Mouse (Mus musculus) midbrain, embryonic 12.5 days (tissue): ENCODE results near the gene Pdss2. TPM values are rescaled to one million over a fixed set of nuclear protein-coding genes. Genes with fewer than 3 reads are reported as not detected.

Experiments used
- ATAC-seq: fragments of 200-750 bp; cut with Nextera tagmentation; 2 replicates; pipeline ENCODE4 v1.8.0; 2017; ENCODE audit warnings: low read depth, moderate TSS enrichment, moderate library complexity; ENCODE audit not compliant: low FRiP score
- H3K27ac ChIP-seq: fragments of 300-500 bp; sonication (generic); replicated peaks from 2 replicates; pipeline ENCODE4 v1.5.1; 2016; ENCODE audit warnings: mild to moderate bottlenecking
- H3K27me3 ChIP-seq: fragments of 300-500 bp; sonication (generic); 2 replicates; pipeline ENCODE4 v1.6.1; 2016; ENCODE audit warnings: mild to moderate bottlenecking
- H3K36me3 ChIP-seq: fragments of 300-500 bp; sonication (generic); 2 replicates; pipeline ENCODE4 v1.6.1; 2016
- H3K4me1 ChIP-seq: fragments of 300-500 bp; sonication (generic); 2 replicates; pipeline ENCODE4 v1.6.1; 2016
- H3K4me2 ChIP-seq: fragments of 300-500 bp; sonication (generic); replicated peaks from 2 replicates; pipeline ENCODE4 v1.6.1; 2016; ENCODE audit warnings: mild to moderate bottlenecking, moderate library complexity
- H3K4me3 ChIP-seq: fragments of 300-500 bp; sonication (generic); 2 replicates; pipeline ENCODE4 v1.5.1; 2016; ENCODE audit warnings: mild to moderate bottlenecking
- H3K9ac ChIP-seq: fragments of 300-500 bp; sonication (generic); replicated peaks from 2 replicates; pipeline ENCODE4 v1.6.1; 2016; ENCODE audit warnings: mild to moderate bottlenecking, moderate library complexity
- H3K9me3 ChIP-seq: fragments of 300-500 bp; sonication (generic); 2 replicates; pipeline ENCODE4 v1.6.1; 2016; ENCODE audit warnings: mild to moderate bottlenecking
- WGBS: fragments of 180-500 bp; shearing (Covaris S2); methylation state at CpG from one replicate; pipeline ENCODE4 v1.1.7; 2016; 5-methylcytosine and 5-hydroxymethylcytosine counted together
- polyA plus RNA-seq: library from polyadenylated mRNA; unstranded; fragments of >200 nt; fragmentation: Nextera tagmentation; extraction: Ambion mirVana; gene quantifications from 2 replicates; pipeline ENCODE4 v1.2.1, GENCODE M21; 2016

Pdss2 gene
- polyA plus RNA-seq, 1 experiment from 2014 or later = 17.3 TPM

GRCm38 (mm10) chr10:43482021-43482420, 260.7 kb downstream of the Pdss2 start:
- Histone ChIP-seq H3K9me3 (no peaks in the 10 kb centered on the region), H3K4me2 (no peak overlapping the region), H3K9ac (no peak overlapping the region), H3K27me3 (no peaks in the 10 kb centered on the region), H3K27ac (no peak overlapping the region), H3K4me3 (no peak overlapping the region), H3K4me1 (peaks cover 44% of the 10 kb centered on the region), H3K36me3 (no peaks in the 10 kb centered on the region)
- 83% methylated on average over 5 of the region's 5 CpGs for WGBS
- no peak for ATAC-seq

GRCm38 (mm10) chr10:43483426-43483995, 262.2 kb downstream of the Pdss2 start:
- Histone ChIP-seq H3K9me3 (no peaks in the 10 kb centered on the region), H3K4me1 (peaks cover 35% of the 10 kb centered on the region), H3K36me3 (no peaks in the 10 kb centered on the region), H3K9ac (0 out of 2 replicates have a peak overlapping the region, but pooled peaks have one; percentile 11), H3K27ac (no peak overlapping the region), H3K4me3 (no peak overlapping the region), H3K27me3 (no peaks in the 10 kb centered on the region), H3K4me2 (no peak overlapping the region)
- ATAC-seq = no peak
- 50% methylated on average over 9 of the region's 9 CpGs for WGBS

DNA sequence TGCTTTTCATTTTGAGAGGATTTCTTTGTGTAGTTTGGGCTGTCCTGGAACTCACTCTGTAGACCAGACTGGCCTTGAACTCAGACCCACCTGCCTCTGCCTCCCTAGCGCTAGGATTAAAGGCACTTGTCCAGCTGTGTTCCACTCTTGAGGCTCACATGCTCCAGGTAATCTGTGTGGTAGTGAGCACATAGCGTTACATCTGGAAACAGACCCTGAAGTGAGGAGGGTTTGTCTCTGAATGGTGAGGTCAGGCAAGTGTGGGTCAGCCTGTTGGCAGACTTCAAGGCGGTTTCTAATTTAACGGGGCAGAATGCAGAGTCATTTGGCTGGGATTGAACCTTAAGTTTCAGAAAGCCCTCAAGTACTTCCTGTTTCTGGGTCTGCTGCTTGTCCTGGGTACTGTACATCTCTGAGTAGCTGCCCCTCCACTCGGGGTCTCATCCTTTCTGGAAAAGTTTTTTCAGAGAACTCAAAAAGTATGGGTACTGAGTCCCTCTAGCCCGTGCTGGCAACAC, 264.5 kb downstream of the Pdss2 start:
- no peak overlapping the region for H3K4me2 ChIP-seq
- H3K4me3 ChIP-seq = no peak overlapping the region
- peaks cover 34% of the 10 kb centered on the region for H3K4me1 ChIP-seq
- no peaks in the 10 kb centered on the region for H3K27me3 ChIP-seq
- H3K9ac ChIP-seq = no peak overlapping the region
- H3K27ac ChIP-seq = no peak overlapping the region
- no peak for ATAC-seq
- no peaks in the 10 kb centered on the region for H3K36me3 ChIP-seq
- no peaks in the 10 kb centered on the region for H3K9me3 ChIP-seq
- WGBS = 94% methylated on average over 6 of the region's 6 CpGs

DNA sequence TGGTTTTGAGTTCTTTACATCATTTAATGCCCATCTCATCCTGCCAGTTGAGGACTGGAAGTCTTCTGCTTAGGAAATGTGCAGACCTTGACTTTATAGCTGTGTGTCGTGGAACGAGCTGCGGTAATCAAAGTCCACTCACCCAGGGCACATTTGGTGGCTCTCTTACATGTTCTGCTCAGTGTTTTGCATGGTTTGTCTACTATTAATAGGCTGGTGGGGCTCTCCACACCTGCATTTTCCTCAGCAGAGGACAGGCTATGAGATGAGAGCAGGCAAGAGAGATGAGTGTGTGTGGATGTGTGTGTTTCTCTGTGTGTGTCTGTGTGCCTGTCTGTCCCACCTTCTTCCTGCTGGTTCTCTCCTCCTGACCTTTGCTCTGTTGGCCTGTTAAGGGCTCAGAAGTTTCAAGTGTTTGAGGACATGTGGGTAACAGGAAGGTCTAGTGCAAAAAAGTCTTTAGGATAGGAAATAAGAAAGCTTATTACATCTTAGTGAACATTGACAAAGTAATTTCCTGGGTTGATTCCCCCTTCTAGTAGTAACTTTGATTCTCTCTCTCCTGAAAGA, 266.2 kb downstream of the Pdss2 start:
- Histone ChIP-seq H3K27me3 (no peaks in the 10 kb centered on the region), H3K4me3 (no peak overlapping the region), H3K9me3 (no peaks in the 10 kb centered on the region), H3K4me2 (no peak overlapping the region), H3K36me3 (no peaks in the 10 kb centered on the region), H3K9ac (no peak overlapping the region), H3K4me1 (peaks cover 17% of the 10 kb centered on the region), H3K27ac (no peak overlapping the region)
- no peak for ATAC-seq
- 90% methylated on average over 3 of the region's 3 CpGs for WGBS

DNA sequence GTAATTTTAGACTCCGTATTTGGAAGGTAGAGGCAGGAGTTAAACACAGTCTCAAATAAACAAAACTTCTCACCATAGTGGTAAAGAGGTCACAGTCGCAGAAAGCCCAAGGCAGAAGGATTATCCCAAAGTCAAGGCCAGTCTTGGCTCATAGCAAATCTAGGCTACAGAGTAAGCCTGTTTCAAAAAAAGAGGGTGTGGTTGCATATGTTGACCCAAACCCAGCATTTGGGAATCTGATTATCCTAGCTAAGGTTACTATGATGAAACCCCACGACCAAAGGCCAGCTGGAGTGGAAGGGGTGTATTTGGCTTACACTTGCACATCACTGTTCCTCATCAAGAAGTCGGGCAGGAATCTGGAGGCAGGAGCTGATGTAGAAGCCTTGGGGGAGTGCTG, 267.0 kb downstream of the Pdss2 start:
- no peaks in the 10 kb centered on the region for H3K9me3 ChIP-seq
- peaks cover 12% of the 10 kb centered on the region; the same call in 1 of the 2 replicates for H3K4me1 ChIP-seq
- WGBS = 79% methylated on average over 4 of the region's 4 CpGs
- no peak overlapping the region for H3K27ac ChIP-seq
- H3K36me3 ChIP-seq = no peaks in the 10 kb centered on the region
- H3K4me2 ChIP-seq = no peak overlapping the region
- ATAC-seq = no peak
- H3K27me3 ChIP-seq = no peaks in the 10 kb centered on the region
- H3K4me3 ChIP-seq = no peak overlapping the region
- H3K9ac ChIP-seq = no peak overlapping the region

- Histone ChIP-seq H3K27me3 (no peaks in the 10 kb centered on the region), H3K9ac (no peak overlapping the region), H3K9me3 (no peaks in the 10 kb centered on the region), H3K27ac (no peak overlapping the region), H3K4me2 (no peak overlapping the region), H3K4me3 (no peak overlapping the region), H3K4me1 (0 out of 2 replicates have a peak, but pooled peaks cover 7% of the 10 kb centered on the region), H3K36me3 (peaks cover 2% of the 10 kb centered on the region; the same call in 1 of the 2 replicates)
- 93% methylated on average over 7 of the region's 7 CpGs for WGBS
- ATAC-seq = no peak
These were observed 267.9 kb downstream of the Pdss2 start for GRCm38 (mm10) chr10:43489139-43489538.

DNA sequence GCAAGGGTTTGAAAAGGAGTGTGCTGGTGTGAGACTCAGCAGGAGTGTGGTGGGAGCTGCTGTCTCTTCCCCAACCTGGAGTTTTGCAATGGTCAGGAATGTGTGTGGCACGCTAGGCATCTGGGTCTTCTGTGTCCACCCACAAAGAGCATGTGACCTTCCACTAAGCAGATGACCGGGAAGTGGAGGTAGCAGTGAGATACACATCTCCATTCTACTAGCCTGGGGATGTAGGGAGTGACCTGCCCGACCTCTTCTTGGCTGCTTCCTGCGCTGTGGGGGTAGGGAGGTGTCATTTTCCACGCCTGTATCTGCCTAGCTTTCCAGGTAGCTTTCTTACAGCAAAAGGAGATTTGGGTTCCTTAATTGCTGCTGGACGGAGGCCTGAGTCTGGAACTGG, 268.3 kb downstream of the Pdss2 start:
- Histone ChIP-seq H3K36me3 (peaks cover 6% of the 10 kb centered on the region), H3K9me3 (no peaks in the 10 kb centered on the region), H3K27me3 (no peaks in the 10 kb centered on the region), H3K4me3 (no peak overlapping the region), H3K4me1 (0 out of 2 replicates have a peak, but pooled peaks cover 7% of the 10 kb centered on the region), H3K9ac (no peak overlapping the region), H3K27ac (no peak overlapping the region), H3K4me2 (no peak overlapping the region)
- 74% methylated on average over 6 of the region's 6 CpGs for WGBS
- ATAC-seq = no peak

DNA sequence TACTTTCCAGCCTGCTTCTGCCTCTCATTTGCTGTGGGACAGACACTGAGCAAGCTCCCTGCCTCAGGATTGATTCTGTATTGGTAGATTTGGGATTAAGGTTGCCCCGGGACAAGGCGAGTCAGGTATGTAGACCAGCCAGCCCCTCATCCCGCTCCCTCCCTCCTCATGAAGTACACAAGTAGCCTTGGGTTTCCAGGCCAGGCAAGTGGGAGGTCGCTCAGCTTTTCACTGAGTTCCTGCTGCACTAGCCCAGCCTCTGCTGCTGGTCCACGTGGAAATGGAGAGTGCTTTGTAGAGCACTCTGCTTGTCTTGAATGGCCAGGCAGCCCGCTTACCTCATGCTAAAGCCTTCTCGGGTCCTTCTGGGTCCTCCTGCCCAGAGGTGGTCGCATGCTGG, 268.7 kb downstream of the Pdss2 start:
- no peak overlapping the region for H3K9ac ChIP-seq
- ATAC-seq = no peak

GRCm38 (mm10) chr10:43490846-43491245, 269.6 kb downstream of the Pdss2 start:
- H3K27ac ChIP-seq = no peak overlapping the region
- 0 out of 2 replicates have a peak, but pooled peaks cover 7% of the 10 kb centered on the region for H3K4me1 ChIP-seq
- H3K27me3 ChIP-seq = no peaks in the 10 kb centered on the region
- 89% methylated on average over 5 of the region's 5 CpGs for WGBS
- H3K36me3 ChIP-seq = peaks cover 19% of the 10 kb centered on the region
- no peaks in the 10 kb centered on the region for H3K9me3 ChIP-seq
- no peak overlapping the region for H3K4me3 ChIP-seq
- ATAC-seq = no peak
- H3K4me2 ChIP-seq = no peak overlapping the region
- H3K9ac ChIP-seq = no peak overlapping the region

More for the DNA sequence above, 268.7 kb downstream of the Pdss2 start:
- 0 out of 2 replicates have a peak, but pooled peaks cover 7% of the 10 kb centered on the region for H3K4me1 ChIP-seq
- no peaks in the 10 kb centered on the region for H3K27me3 ChIP-seq
- H3K4me2 ChIP-seq = no peak overlapping the region
- H3K36me3 ChIP-seq = peaks cover 11% of the 10 kb centered on the region
- no peaks in the 10 kb centered on the region for H3K9me3 ChIP-seq
- H3K4me3 ChIP-seq = no peak overlapping the region
- no peak overlapping the region for H3K27ac ChIP-seq
- 78% methylated on average over 8 of the region's 8 CpGs for WGBS

- no peaks in the 10 kb centered on the region for H3K4me1 ChIP-seq
- 95% methylated on average over 4 of the region's 4 CpGs for WGBS
- no peak for ATAC-seq
- no peak overlapping the region for H3K9ac ChIP-seq
- H3K4me2 ChIP-seq = no peak overlapping the region
- no peak overlapping the region for H3K4me3 ChIP-seq
- peaks cover 54% of the 10 kb centered on the region for H3K36me3 ChIP-seq
- H3K27me3 ChIP-seq = no peaks in the 10 kb centered on the region
- no peak overlapping the region for H3K27ac ChIP-seq
- no peaks in the 10 kb centered on the region for H3K9me3 ChIP-seq
These were observed 281.3 kb downstream of the Pdss2 start for GRCm38 (mm10) chr10:43502599-43502998.

DNA sequence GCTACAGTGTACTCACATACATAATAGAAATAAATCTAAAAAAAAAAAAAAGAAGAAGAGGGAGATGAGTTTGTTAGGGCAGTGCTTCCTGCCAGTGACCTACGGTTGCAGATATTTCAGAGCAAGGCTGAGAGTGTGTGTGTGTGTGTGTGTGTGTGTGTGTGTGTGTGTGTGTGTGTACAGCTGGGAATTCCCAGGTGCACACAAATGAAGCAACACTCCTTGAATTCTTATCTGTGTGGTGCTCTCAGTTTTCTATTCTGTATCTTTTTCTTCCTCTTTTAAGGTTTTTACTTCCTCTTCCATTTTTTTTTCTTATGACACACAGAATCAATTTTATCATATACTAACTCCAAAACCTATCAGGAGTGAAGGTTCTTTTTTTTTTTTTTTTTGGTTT, 283.0 kb downstream of the Pdss2 start:
- Histone ChIP-seq H3K4me1 (no peaks in the 10 kb centered on the region), H3K4me2 (no peak overlapping the region), H3K27ac (no peak overlapping the region), H3K9ac (no peak overlapping the region), H3K9me3 (no peaks in the 10 kb centered on the region), H3K36me3 (peaks cover 41% of the 10 kb centered on the region), H3K27me3 (no peaks in the 10 kb centered on the region), H3K4me3 (no peak overlapping the region)
- WGBS = 79% methylated on average over 1 of the region's 1 CpGs
- no peak for ATAC-seq

GRCm38 (mm10) chr10:43507051-43507450, 285.8 kb downstream of the Pdss2 start:
- H3K4me3 ChIP-seq = no peak overlapping the region
- no peaks in the 10 kb centered on the region for H3K4me1 ChIP-seq
- no peak overlapping the region for H3K9ac ChIP-seq
- no peak overlapping the region for H3K27ac ChIP-seq
- no peak overlapping the region for H3K4me2 ChIP-seq
- peaks cover 42% of the 10 kb centered on the region for H3K36me3 ChIP-seq
- no peaks in the 10 kb centered on the region for H3K27me3 ChIP-seq
- 73% methylated on average over 4 of the region's 4 CpGs for WGBS
- H3K9me3 ChIP-seq = no peaks in the 10 kb centered on the region
- no peak for ATAC-seq
